Mouse (Mus musculus) thymus, adult 18-20 months (tissue): Measurements from ENCODE around the gene Plekha8.

Experiments
- DNase-seq, 2 experiments: peaks; one replicate each; pipeline ENCODE4 v3.0.0; 2022; ENCODE audit warnings: mixed read lengths in 2 of 2

The Plekha8 gene

GRCm38 (mm10) chr6:54586911-54587310 lies 8.0 kb upstream of the Plekha8 start:
- DNase-seq: no peak

- no peak for DNase-seq
Measured at GRCm38 (mm10) chr6:54587683-54588082, 7.2 kb upstream of the Plekha8 start.

GRCm38 (mm10) chr6:54588212-54588611 lies 6.7 kb upstream of the Plekha8 start:
- DNase-seq: no peak

GRCm38 (mm10) chr6:54590691-54591090 lies 4.2 kb upstream of the Plekha8 start:
- DNase-seq: no peak

GRCm38 (mm10) chr6:54591778-54592177 lies 3.1 kb upstream of the Plekha8 start:
- no peak for DNase-seq

- peak; percentile 53 to 66 for DNase-seq
Measured at GRCm38 (mm10) chr6:54592938-54593535, 1.9 kb upstream of the Plekha8 start.

GRCm38 (mm10) chr6:54593766-54594468 lies 994 bp upstream of the Plekha8 start:
- DNase-seq: no peak

- DNase-seq: no peak
Measured at GRCm38 (mm10) chr6:54595330-54595878, 493 bp downstream of the Plekha8 start.

- DNase-seq: no peak
Measured at GRCm38 (mm10) chr6:54597208-54597607, 2.3 kb downstream of the Plekha8 start, which contains the start of gene Fkbp14. Gene Fkbp14 (minus strand): TSS chr6:54597308.

- no peak for DNase-seq
Measured at GRCm38 (mm10) chr6:54597711-54598110, 2.8 kb downstream of the Plekha8 start.

GRCm38 (mm10) chr6:54600681-54601347 lies 5.9 kb downstream of the Plekha8 start:
- DNase-seq: no peak

- no peak for DNase-seq
Measured at GRCm38 (mm10) chr6:54602891-54603290, 8.0 kb downstream of the Plekha8 start.

GRCm38 (mm10) chr6:54604001-54604715 lies 9.2 kb downstream of the Plekha8 start:
- no peak for DNase-seq

GRCm38 (mm10) chr6:54606241-54606640 lies 11.3 kb downstream of the Plekha8 start:
- no peak for DNase-seq

GRCm38 (mm10) chr6:54617363-54617762 lies 22.5 kb downstream of the Plekha8 start:
- no peak for DNase-seq

- DNase-seq: no peak
Measured at GRCm38 (mm10) chr6:54619530-54619929, 24.6 kb downstream of the Plekha8 start.

GRCm38 (mm10) chr6:54620357-54620756 lies 25.4 kb downstream of the Plekha8 start:
- DNase-seq: no peak

- no peak for DNase-seq
Measured at GRCm38 (mm10) chr6:54628381-54628780, 33.5 kb downstream of the Plekha8 start.

- DNase-seq: no peak
Measured at GRCm38 (mm10) chr6:54629734-54630133, 34.8 kb downstream of the Plekha8 start.

- DNase-seq: peak in 1 of 2 experiments; percentile 8
Measured at GRCm38 (mm10) chr6:54631462-54631861, 36.6 kb downstream of the Plekha8 start.

- no peak for DNase-seq
Measured at GRCm38 (mm10) chr6:54639877-54640276, 45.0 kb downstream of the Plekha8 start.

- DNase-seq: no peak
Measured at GRCm38 (mm10) chr6:54641953-54642352, 47.0 kb downstream of the Plekha8 start.

- no peak for DNase-seq
Measured at GRCm38 (mm10) chr6:54643181-54643580, 48.3 kb downstream of the Plekha8 start.
